Mouse (Mus musculus) cerebellum, adult 18-20 months (tissue): ENCODE measurements around the gene Snx22.

ENCODE experiments used
- DNase-seq, 2 experiments: peaks; one replicate each; pipeline ENCODE4 v3.0.0; 2021

Snx22 gene

DNA sequence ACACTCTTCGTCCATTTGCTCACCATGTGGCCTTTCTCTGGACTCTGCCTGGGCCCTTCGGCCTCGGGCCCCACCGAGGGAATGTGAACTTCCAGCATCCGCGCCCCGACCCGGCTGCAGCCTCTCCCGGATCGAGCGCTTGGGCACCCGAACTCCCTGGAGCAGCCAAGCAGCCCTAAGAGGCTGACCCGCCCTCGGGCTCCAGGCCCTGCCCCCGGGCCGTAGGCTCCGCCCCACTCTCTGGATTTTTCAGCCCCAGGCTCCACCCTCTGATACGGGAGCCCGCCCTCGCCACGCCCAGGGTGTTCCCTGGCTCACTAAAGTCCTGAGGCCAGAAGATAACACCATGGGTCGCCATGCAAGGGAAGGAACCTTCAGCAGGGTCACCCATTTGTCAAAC is at the start of gene Snx22:
Snx22 (minus strand) TSS at position 137 of the 400 bp plus-strand sequence.
- DNase-seq, result peak; percentile 89 to 93

DNA sequence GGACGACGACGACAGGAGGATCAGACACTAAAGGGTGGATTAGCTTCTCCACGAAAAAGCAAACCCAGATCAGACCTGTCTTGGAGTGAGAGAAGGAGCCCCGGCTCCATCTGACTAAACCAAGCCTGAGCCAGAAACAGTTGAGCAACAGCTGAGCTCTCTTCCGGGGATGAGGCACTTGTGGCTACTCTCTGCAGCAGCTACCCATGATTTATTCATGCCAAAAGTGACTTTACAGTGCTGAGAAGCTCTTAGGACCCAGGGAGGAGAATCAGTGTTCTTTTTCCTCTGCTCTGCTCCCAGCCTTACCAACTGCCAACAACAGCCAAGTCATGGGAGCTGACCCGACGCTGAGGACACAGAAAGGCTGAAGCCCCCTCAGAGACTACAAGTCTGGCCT is 47.4 kb upstream of the Snx22 start:
- DNase-seq, result no peak

DNA sequence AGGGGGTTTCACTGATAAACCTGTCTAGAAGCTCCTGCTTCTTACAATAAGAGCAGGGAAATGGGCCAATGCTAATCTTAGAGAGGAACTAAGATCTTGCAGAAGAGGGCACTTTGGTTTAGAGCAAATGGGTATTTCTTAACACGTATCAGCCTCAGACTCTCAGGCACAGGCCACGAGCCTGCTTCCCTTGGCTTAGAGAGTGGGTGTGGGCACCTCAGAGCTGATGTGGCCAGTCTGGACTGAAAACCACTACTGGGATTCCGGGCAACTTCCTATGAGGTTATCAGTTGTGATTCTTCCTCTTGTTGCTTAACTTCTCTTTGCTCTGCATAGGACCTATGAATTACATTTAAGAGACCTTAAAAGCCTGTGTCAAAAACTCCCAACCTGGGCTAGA is 44.8 kb upstream of the Snx22 start:
- no peak for DNase-seq

DNA sequence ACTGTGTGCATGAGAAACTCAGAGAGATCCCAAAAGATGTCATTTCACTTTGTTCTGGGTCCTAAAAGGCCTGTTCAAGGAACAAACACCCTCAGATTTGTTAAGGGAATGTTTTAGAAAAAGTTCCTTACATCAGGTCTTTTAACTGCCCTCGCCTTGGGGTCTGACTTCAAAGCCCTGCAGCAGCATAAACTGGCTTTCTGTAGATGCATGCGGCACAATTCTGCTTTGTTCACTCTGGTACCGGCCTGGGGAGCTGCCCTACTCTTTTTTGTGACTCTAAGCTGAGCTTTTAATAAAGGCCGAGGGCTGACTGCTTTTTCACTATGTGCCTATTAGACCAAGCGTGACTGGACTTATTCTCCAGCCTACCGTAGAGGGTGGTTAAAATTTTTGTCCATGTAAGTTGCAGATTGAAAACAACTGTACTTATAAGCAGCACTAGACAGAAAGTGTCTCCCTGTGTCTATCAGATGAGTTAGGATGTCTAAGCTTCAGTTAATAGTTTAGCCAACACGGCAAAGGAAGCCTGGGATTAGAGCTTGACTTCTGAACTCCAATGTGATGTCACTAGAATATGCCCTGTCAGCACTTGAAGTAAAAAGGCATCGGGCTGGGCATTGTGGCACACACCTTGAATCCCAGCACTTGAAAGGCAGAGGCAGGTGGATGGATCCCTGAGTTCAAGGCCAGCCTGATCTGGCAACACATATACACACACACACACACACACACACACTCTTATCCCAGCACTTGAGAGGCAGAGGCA is 41.3 kb upstream of the Snx22 start:
- no peak for DNase-seq

DNA sequence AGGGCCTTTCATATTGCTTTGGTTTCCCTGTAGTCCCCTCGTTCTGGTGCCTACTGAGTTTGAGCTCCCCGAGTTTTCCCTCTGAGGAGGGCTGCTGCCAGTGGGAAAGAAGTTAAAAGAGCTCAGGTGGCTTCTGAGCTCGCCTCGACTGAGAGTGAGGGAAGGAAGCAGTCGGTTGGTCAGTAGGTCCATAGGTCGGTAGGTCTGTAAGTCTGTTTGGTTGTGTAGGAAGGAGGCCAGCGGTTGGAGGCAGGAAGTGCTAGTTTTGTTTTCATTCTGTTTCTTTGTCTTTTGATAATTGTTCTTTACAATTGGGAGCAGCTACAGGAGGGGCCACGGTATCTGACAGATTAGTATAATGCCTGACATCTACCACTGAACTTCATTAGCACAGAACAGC is 40.6 kb upstream of the Snx22 start:
- DNase-seq, result no peak

DNA sequence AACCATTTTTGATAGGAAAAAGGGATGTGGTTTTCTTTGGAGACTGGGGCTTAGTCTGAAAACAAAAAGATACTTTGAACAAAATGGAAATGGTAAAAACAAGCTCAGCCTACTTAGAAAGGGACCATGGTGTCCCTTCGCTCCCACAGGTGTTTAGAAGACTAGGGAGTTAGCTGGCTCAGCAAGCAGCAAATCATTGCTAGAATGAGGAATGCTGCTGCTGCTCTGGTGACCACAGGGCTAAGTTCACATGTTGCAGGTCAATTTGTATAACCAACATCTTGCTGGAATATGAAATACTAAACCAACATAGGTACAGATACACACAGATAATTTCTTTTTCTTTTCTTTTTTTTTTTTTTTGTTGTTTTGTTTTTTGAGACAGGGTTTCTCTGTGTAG is 40.1 kb upstream of the Snx22 start:
- DNase-seq, result no peak

DNA sequence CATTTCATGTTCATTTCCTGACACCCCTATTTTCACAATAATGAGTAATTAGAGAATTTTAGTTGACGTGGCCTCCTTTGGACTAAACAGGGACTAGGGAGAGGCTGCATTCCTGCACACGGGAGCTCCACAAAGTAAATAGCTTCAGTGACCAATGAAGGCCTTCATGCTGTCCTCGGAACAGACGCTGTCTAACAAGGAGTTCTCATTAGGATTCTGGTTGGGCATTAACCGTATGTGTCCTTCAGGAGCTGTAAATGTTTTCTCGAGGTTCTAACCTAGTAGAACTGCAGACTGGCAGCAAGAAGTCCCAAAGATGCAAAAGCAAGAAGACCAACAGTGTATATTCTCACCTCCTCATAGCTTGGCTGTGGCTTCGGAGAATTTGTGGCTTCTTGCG is 35.6 kb upstream of the Snx22 start:
- no peak for DNase-seq

DNA sequence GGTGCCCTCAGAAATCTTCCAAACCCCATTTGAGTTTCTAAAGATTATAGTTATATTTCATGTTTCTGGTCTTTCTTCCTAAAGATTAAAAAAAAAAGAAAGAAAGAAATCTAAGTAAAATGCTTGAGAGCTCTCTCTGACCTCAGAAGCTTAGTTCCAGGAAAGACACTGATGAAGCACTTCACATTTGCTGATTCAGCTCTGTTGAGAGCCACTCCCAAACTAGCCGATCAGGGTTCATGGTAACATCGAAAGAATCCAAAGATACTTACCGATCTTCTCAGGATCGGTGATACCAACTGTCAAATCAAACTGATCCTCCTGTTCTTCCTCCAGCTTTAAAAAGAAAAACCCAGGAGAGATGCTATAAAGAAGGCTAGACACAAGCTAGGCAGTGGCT is 35.1 kb upstream of the Snx22 start:
- DNase-seq, result no peak

DNA sequence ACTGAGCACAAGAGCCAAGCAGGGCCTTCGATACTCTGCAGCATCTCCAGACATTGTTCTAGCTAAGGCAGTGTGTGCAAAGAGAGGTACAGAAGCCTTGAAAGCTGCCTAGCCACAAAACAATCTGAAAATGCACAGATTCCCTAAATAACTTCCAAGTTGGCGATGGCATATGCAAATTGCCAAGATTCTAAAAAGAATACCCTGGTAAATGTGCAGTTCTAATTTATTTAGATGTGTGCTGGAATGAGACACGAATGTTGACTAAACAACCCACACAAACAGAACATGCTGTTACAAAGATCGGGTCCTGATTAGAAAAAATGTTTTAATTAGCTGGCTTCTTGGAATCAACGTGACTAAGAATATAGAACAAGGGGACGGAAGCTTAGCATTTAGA is 33.1 kb upstream of the Snx22 start:
- no peak for DNase-seq

DNA sequence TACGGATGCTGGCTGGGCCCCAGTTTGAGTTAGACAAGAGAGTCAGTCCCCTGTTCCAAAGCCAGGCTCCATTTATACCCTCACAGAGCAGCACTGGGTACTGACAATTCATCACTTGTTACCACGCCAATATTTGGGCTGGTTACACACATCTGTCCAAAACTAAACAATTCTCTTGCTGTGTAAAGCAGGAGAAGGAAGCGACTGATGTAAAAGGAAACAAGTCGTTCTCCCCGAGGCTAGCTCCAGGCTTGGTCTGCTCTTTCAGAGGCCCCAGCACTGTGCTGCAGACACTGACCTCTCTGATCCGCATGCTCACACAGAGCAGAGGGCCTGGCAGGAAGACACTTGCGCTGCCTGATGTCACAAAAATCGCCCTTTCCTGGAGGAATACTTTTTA is 32.1 kb upstream of the Snx22 start:
- DNase-seq, result no peak

DNA sequence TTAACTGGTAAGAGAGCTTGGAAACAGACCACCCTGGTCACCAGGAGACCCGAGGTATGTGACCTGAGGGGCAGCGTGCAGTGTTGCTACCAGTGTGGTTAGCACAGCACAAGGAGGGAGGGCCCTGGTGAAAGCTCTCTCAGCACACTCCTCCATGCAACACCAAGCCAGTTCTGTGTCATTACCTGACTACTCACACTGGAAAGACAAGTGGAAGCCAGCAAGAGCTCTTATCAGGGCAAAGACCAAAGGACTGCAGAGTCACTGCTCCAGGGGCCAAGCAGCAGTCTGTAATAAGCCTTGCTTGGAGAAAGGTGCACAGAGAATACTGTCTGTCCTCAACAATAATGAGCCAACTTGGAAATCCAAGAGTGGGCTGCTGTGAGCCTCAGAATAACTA is 23.1 kb upstream of the Snx22 start:
- DNase-seq, result no peak

DNA sequence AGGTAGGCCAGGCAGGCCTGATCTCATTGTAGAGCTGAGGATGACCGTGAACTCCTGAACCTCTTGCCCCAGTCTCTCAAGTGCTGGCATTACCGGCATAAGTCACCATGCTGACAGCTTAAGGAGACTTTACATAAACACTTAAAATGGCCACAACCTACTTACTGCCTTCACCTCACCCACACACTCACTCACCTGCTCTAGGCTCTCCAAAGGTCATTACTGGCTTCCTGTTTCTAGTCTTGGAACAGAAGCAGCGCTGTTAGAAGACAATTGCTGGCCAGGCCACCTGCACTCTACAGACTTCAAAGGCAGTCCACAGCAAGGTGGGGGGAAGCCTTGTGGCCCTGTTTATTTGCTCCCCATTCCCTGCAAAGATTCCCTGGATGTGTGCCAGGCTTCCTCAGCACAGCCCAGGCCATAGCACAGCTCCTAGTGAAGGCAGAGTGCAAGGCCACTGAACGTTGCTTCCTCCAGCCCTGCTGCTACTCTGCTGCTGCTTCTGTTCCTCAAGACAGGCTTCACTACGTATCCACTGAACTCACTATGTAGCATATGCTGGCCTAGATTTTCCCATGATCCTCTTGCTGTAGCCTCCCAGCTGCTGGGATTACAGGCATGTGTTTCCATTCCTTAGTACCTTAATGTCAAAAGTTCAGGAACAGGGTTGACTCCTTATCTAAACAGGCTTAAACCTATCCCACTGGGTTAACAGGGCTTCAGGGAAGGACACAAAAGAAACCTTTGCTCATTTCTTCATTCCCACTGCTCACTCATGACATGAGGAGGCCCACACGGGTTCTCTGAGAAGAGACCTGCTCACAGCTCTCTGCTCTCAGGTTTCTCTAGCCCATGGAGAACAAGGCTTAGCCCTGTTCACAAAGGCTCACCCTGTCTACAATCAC is 22.1 kb upstream of the Snx22 start:
- DNase-seq, result no peak

DNA sequence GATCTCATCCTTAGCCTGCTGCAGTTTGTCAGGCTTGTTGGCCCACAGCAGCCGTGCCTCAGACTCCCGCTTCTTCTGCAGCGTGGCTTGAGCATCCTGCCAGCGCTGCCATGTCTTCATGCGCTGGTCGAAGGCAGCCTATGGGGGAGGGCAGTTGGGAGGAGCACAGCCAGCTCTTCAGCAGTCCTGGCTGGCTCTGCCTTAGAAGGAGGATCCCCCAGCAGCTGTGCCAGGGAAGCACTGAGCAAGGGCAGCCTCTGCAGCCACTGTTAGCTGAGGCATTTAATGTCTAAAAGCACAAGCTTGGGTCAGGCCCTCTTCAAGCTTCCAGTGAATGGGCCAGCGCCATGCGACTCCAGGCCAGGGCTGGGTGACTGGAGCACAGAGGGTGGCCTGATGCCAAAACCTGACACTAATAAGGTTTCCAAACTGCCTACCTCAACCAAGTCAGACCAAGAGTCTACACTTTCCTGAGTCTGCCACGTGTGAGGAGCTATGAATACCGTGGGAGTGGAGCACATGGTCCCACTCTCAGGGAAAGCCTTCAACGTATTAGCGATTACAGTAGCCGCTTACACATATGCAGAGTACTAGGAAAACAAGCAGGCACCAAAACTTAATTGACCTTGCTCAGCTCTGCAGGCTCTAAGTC is 21.2 kb upstream of the Snx22 start:
- no peak for DNase-seq

DNA sequence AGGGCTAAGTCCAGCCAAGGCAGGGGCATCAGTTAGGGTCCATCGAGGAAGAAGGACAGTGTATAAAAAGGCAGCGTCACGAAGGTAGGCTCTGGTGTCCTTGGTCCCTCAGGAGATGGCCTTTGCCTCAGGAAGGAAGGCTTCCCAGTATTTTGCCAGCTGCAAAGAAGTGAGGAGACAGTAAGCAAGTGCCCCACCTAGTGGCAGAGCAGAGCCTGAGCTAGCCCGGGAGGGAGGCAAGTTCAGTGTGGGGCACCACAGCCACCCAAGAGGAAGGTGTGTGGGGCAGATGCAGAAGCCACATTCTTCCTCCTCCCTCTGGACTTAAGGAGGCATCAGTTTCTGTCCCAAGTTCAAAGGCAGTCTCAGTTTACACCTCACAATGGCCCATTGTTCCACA is 18.9 kb upstream of the Snx22 start:
- DNase-seq, result peak; percentile 57 to 60

DNA sequence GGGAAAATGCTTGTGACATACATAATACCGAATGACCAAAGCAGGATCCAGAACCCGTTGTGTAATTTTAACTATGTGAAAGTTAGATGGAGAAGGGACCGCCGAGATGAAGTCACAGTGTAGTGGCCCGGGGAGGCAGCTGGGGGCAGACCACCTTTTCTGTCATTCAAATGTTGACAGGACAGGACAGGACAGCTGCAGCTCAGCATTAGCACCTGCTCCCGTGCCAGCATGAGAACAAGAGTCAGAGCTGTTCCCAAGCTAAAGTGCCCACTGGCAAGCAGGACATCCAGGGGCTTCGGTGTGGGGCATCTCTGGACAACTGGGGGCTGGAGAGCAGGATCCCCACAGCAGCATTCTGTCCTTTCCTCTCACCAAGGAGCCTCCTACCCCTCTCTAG is 17.5 kb upstream of the Snx22 start:
- DNase-seq, result no peak

DNA sequence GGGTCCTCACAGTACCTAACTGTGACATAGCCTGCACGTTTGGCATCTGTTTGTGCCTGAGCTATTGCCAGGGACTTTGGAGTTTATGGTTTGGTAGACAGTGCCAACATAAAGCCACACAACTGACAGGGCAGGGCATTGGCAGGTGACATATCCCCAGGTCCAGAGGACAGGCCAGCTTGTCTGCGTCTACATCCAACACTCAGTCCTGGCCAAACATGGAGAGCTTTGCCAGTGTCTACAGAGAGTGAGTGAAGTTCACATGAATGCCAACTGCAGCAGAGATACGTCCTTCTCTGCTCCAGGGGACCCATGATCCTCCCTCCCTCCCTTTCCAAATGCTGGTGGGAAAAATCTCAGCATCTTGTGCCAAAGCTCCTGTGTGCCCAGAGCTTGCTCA is 14.7 kb upstream of the Snx22 start:
- DNase-seq, result no peak

DNA sequence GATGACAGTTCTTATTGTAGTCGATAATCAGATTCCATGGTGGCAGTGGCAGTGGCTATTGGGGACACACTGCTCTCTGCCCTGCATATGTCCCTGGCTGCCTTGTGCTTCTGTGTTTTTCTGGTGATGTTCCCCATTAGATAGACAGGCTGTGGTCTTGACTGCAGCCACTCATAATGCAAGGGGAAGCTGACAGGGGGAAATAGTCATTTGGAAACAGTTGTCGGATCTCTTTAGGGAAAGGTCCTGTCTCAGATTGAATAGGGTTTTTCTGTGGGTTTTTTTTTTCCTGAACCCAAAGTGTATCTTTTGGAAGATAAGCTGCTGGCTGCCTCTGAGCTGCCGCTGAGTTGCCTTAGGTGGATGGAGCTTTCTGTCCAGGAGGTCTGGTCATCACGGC is 12.5 kb upstream of the Snx22 start:
- no peak for DNase-seq

DNA sequence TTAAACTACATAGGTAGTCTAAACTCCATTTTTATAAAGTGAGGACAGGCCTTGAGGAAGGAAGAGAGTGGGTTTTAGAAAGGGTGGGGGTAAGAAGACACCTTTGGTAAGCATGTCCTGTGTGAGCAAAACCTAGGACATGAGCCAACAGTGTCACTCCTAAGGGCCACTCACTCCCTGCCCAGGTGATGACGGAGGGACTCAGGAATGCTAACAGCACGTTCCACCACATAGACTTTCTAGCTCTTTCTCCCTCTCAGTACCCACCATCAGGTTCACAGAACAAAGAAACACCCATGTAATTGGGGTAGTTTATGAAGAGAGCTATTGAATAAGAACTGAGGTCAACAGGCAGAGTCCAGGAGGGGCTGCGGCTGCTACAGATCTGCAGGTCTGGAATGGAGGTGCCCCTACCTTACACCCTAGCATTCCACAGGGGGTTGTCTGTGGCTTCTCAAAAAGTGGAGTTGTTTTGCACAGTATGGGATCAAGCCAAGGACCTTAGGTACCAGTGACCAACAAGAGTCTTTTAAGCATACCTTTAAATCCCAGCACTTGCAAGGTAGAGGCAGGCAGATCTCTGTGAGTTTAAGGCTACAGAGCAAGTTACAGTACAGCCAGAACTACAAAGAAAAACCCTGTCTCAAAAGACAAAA is 11.4 kb upstream of the Snx22 start:
- DNase-seq, result no peak

DNA sequence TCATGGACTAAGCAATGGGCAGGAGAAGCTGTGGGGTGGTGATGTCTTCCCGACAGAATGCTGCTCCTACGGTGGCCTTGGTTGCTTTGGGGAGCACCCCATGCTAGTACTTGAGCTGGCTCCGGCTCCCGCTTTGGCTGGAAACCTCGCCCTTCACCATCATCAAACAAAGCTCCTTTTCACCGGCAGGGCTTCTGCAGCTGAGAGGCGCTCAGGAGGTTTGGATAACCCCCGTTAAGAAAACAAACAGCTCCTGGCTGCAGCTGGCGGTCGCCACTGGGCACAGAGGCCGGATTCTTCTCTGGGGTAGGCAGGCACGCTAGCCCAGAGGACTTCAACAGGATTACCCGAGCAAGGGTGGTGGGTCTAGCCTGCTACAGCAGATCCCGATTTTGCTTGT is 9.0 kb upstream of the Snx22 start:
- no peak for DNase-seq

DNA sequence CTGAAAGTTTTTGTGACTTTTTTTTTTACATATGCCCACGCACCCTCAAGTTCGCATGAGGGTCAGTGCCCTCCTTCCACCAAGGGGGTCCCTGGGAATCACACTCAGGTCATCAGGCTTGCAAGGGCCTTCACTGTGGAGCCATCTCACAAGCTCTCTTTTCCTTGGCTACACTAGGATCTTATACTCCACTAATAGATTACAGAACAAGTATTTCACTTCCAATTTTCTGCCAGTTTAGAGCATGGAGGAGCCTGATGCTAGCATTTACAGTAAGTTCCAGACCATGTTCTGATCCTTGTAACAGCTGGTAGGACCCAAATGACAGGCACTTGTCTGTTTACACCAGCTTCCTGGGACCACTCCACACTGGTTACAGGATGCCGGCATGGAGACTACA is 8.6 kb upstream of the Snx22 start:
- DNase-seq, result no peak

DNA sequence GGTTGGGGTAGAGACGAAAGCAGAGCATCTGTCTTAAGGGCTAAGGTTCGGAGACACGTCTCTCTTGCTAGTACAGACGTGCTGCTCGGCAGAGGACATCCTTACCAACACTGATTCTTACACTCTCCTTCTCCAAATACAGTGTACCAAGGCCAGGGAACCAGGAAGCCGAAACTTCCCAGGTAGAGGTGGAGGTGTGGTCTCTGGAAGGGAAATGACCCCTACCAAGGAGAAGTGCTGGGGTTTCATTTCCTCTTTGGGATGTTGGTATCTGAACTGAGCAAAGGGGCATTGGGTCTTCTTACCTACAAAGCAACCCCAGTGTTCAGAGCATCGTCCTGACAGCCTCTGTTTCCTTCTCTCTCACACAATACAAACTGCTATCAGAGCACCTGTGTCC is 3.2 kb upstream of the Snx22 start:
- DNase-seq, result no peak

DNA sequence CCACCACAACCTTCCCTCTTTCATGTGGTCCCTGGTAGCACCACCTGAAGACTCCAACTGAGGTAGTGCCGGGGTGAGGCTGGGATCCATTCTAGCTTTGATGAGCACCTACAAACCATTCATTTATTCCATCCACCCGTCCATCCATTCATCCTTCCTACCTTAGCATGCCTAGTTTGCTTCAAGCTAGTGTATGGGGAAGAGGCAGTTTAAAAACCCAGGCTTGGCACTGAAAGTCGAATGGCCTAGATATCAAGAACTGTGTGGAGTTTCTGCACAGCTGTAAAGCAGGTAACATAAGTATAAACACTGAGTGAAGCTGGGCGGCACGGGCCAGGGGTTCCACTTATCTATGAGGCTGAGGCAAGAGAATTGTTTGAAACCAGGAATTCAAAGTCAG is 632 bp upstream of the Snx22 start:
- DNase-seq, result no peak

DNA sequence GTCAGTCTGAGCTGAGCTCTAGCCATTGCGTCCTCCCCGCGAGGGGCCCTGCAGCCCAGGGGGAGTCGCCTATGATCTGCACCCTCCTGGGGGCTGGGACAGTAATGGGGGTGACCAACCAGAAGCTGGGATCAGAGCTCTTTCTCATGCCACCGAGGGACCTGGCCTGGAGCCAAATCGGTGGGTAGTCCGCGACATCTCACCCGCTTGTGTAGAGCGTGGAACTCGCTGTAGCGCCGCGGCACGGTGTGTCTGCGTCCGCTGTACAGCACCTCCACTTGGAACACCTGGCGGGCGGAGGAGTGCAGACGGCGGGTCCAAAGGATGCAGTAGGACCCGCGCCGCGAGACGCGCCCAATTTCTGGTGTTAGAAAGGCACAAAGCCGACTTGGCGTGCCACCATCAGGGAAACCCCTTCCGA is 538 bp downstream of the Snx22 start:
- peak; percentile 47 to 55 for DNase-seq
